Mouse (Mus musculus): ENCODE data around the gene Serpinb6b. TPM values are rescaled to one million over a fixed set of nuclear protein-coding genes. Genes with fewer than 3 reads are reported as not detected.

Gene Serpinb6b
- polyA plus RNA-seq, 1 experiment = 1.4 TPM

DNA sequence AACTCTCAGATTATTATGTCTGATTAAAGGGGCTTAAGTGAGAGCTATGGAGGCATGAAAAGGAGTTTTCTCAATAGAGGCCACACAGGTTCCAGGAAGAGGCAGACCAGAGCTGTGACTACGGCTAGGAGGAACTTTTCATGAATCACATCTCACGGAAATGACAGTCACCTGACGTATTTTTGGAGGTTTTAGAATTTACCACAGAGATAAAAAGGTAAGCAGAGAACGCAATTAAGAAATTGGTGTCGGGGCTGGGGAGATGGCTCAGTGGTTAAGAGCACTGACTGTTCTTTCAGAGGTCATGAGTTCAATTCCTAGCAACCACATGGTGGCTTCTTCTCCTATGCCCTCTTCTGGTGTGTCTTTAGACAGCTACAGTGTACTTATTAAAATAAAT, 36.3 kb downstream of the Serpinb6b start:
- Histone ChIP-seq H3K4me2 (ENCODE audit: low read depth) (no peak overlapping the region), H3K36me3 (ENCODE audit: control insufficient read depth, insufficient read depth) (no peaks in the 10 kb centered on the region), H3K79me2 (ENCODE audit: control insufficient read depth, insufficient read depth) (no peaks in the 10 kb centered on the region), H3K27me3 (ENCODE audit: control insufficient read depth, insufficient read depth, insufficient read length) (no peaks in the 10 kb centered on the region), H3K4me3 (no peak overlapping the region), H3ac (ENCODE audit: control insufficient read depth, insufficient read length) (no peak overlapping the region)
- TF ChIP-seq CEBPB (IDR thresholded peaks at IDR 0.05; ENCODE audit: insufficient read depth, poor library complexity, severe bottlenecking) (no peak), E2F4 (IDR thresholded peaks at IDR 0.05; ENCODE audit: insufficient read depth) (no peak), USF1 (IDR thresholded peaks at IDR 0.05; ENCODE audit: low read depth) (no peak), TCF3 (IDR thresholded peaks at IDR 0.05; ENCODE audit: insufficient read length, low read depth) (no peak), POLR2A (IDR thresholded peaks at IDR 0.05; ENCODE audit: insufficient read length, low read depth) (no peak)

DNA sequence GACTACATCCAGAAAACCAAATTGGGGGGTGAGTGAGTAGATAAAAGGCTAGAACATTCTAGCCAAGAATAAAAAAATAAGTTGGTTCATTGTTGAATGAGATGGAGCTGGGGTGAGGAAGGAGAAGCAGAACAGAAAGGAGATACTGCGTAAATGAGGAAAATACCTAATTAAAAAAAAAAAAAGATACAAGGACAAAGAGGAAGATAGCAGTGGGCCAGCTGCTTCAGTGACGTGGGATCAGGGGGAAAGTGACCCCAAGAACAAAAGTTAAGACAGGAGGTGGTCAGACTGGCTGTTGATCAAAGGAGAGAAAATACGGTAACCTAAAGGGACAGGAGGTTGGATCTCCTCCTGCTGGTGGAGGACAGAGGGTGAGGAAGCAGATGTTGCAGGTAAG, 37.9 kb downstream of the Serpinb6b start, which contains the start of gene Serpinb9:
TSS of gene Serpinb9 (plus strand) at position 301 of the 400 bp plus-strand sequence.
- Histone ChIP-seq H3K36me3 (ENCODE audit: control insufficient read depth, insufficient read depth) (no peaks in the 10 kb centered on the region), H3K27me3 (ENCODE audit: control insufficient read depth, insufficient read depth, insufficient read length) (no peaks in the 10 kb centered on the region), H3ac (ENCODE audit: control insufficient read depth, insufficient read length) (no peak within 1 kb of the TSS), H3K79me2 (ENCODE audit: control insufficient read depth, insufficient read depth) (no peaks in the 10 kb centered on the region), H3K4me3 (peak within 1 kb of the TSS; percentile 24), H3K4me2 (ENCODE audit: low read depth) (peak within 1 kb of the TSS; percentile 90)
- TF ChIP-seq TCF3 (IDR thresholded peaks at IDR 0.05; ENCODE audit: insufficient read length, low read depth) (no peak), MAX (IDR thresholded peaks at IDR 0.05; ENCODE audit: low read depth) (no peak), REST (IDR thresholded peaks at IDR 0.05; ENCODE audit: insufficient read depth, insufficient read length) (no peak), MYOD1 (IDR thresholded peaks at IDR 0.05; ENCODE audit: control insufficient read depth in 1 of 3, insufficient read length in 2 of 3, low read depth in 2 of 3) (no peak), TCF12 (IDR thresholded peaks at IDR 0.05; ENCODE audit: insufficient read depth, poor library complexity, severe bottlenecking) (no peak), CEBPB (IDR thresholded peaks at IDR 0.05; ENCODE audit: insufficient read depth, poor library complexity, severe bottlenecking) (no peak), POLR2AphosphoS2 (IDR thresholded peaks at IDR 0.05; ENCODE audit: insufficient read length, low read depth) (no peak), USF1 (IDR thresholded peaks at IDR 0.05; ENCODE audit: low read depth) (no peak)

DNA sequence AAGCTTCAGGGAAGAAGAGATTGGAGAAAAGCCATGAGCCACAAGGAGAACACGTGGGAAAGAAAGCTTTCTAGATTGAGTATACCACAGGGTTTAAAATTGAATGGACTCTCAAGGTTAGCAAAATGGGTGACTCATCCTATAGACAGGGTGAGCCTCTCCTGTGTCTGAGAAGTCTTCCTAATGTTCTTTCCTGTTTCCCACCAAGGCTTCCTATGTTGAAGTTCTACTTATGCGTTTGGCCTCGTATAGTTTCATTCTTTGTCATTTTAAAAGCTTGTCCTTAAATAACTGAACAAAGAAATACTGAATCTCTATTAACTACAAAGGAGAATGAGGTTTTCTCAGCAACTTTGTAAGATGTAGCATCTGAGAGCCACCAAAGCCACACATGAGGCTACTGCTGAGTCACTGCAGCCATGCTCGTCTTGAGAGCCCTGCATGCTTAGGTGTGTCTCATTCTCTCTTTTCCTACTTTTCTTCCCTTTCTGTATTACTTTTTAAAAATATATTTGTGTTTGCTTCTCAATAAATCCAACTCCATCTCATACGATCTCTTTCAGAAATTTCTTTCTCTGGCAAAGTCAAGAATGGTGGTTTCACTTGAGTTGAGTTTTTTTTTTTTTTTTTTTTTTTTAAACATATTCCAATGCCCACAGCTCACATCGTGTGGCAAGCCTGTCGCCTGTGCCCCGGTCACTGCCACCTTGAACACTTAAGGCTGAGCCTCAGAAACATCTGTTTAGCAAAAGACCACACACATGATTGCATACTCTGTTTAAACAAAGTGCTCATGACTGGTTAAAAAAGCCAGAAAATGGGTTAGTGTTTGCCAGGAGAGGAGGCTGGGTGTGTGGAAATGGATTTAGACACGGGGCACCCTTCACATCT, 38.8 kb downstream of the Serpinb6b start:
- peak overlapping the region; percentile 24 for H3K4me3 ChIP-seq
- H3K4me2 ChIP-seq (ENCODE audit: low read depth) = peak overlapping the region; percentile 90
- no peaks in the 10 kb centered on the region for H3K79me2 ChIP-seq (ENCODE audit: control insufficient read depth, insufficient read depth)
- H3K36me3 ChIP-seq (ENCODE audit: control insufficient read depth, insufficient read depth) = peaks cover 1% of the 10 kb centered on the region
- H3ac ChIP-seq (ENCODE audit: control insufficient read depth, insufficient read length) = no peak overlapping the region
- TF ChIP-seq MYOG (IDR thresholded peaks at IDR 0.05; ENCODE audit: control insufficient read depth in 1 of 3, insufficient read depth in 1 of 3, insufficient read length in 2 of 3, low read depth in 2 of 3) (no peak), MAX (IDR thresholded peaks at IDR 0.05; ENCODE audit: low read depth) (no peak), TCF3 (IDR thresholded peaks at IDR 0.05; ENCODE audit: insufficient read length, low read depth) (no peak), REST (IDR thresholded peaks at IDR 0.05; ENCODE audit: insufficient read depth, insufficient read length) (no peak), TCF12 (IDR thresholded peaks at IDR 0.05; ENCODE audit: insufficient read depth, poor library complexity, severe bottlenecking) (no peak), CEBPB (IDR thresholded peaks at IDR 0.05; ENCODE audit: insufficient read depth, poor library complexity, severe bottlenecking) (no peak), POLR2A (IDR thresholded peaks at IDR 0.05; ENCODE audit: insufficient read length, low read depth) (no peak)
- H3K27me3 ChIP-seq (ENCODE audit: control insufficient read depth, insufficient read depth, insufficient read length) = no peaks in the 10 kb centered on the region

DNA sequence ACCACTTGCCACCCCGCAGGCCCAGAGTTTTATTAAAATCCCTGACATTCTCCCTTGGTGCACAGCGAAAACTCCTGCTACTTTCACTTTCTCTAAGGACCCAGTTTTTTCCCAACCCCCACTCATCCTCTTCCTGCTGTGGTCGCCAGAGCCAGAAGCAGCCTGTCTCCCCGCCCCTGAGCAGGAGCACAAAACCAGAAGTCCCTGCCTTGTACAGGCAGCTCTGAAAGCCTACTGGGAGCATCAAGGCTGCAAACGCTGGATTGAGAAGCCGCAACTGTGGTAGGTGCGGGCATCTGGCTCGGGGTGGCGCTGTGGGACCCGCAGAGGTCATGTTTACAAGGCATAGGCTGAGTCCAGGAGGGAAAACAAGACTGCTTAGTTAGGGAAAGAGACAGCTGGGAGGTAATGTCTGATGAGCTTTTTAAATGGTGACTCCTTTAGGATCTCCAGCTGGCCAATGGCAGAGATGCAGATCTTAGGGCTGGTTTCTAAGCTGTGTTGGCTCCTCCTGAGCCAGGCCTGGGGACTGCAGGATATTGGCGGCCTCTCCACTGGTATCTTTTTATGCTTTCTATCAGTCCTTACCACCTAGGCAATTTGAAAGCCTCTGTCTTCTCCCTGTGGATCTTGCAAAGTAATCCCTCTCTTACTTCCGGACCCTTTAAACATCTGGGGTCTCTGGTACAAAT, 39.6 kb downstream of the Serpinb6b start:
- Histone ChIP-seq H3ac (ENCODE audit: control insufficient read depth, insufficient read length) (no peak overlapping the region), H3K79me2 (ENCODE audit: control insufficient read depth, insufficient read depth) (no peaks in the 10 kb centered on the region), H3K27me3 (ENCODE audit: control insufficient read depth, insufficient read depth, insufficient read length) (no peaks in the 10 kb centered on the region), H3K36me3 (ENCODE audit: control insufficient read depth, insufficient read depth) (peaks cover 9% of the 10 kb centered on the region), H3K4me2 (ENCODE audit: low read depth) (peak overlapping the region; percentile 90), H3K4me3 (peak overlapping the region; percentile 24)
- no peak for TF ChIP-seq E2F4 (IDR thresholded peaks at IDR 0.05; ENCODE audit: insufficient read depth)
- TF ChIP-seq CEBPB (IDR thresholded peaks at IDR 0.05; ENCODE audit: insufficient read depth, poor library complexity, severe bottlenecking) = no peak
- TF ChIP-seq MYOD1 (IDR thresholded peaks at IDR 0.05; ENCODE audit: control insufficient read depth in 1 of 3, insufficient read length in 2 of 3, low read depth in 2 of 3) = peak in 2 of 3 experiments; percentile 27 to 31
- TF ChIP-seq USF1 (IDR thresholded peaks at IDR 0.05; ENCODE audit: low read depth) = no peak
- no peak for TF ChIP-seq MAX (IDR thresholded peaks at IDR 0.05; ENCODE audit: low read depth)
- peak; percentile 13 for TF ChIP-seq POLR2AphosphoS2 (IDR thresholded peaks at IDR 0.05; ENCODE audit: insufficient read length, low read depth)
- TF ChIP-seq MYOG (IDR thresholded peaks at IDR 0.05; ENCODE audit: control insufficient read depth in 1 of 3, insufficient read depth in 1 of 3, insufficient read length in 2 of 3, low read depth in 2 of 3) = peak in 1 of 3 experiments; percentile 52

DNA sequence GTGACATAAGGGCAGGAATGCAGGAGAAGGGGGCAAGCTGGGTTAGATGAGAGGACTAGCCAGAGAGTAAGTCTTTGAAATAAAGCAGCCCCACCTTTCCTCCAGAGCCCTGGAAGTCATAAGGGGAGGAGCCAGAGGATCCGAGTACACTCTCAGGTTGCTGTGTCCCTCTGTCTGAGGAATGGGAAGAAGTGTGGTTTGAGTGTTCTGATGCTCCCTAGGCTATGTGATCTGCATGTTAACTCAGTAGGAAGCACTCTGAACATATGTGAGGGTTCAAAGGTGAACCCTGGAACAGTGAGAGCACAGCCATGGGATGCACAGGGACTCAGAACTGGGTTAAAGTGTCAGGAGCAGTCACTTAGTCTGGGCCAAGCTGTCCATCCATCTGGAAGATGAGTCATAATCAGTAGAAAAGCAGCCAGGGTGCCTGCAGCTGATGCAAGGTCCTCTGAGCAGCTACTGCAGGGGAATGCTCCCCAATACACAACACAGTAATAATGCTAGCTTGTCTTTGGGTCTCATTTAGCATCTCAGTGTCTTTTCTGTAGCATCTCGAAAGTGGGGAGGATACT, 40.6 kb downstream of the Serpinb6b start:
- H3K4me2 ChIP-seq (ENCODE audit: low read depth) = peak overlapping the region; percentile 90
- peaks cover 9% of the 10 kb centered on the region for H3K36me3 ChIP-seq (ENCODE audit: control insufficient read depth, insufficient read depth)
- TF ChIP-seq MYOD1 (IDR thresholded peaks at IDR 0.05; ENCODE audit: control insufficient read depth in 1 of 3, insufficient read length in 2 of 3, low read depth in 2 of 3) (no peak), POLR2AphosphoS2 (IDR thresholded peaks at IDR 0.05; ENCODE audit: insufficient read length, low read depth) (no peak), REST (IDR thresholded peaks at IDR 0.05; ENCODE audit: insufficient read depth, insufficient read length) (no peak), CEBPB (IDR thresholded peaks at IDR 0.05; ENCODE audit: insufficient read depth, poor library complexity, severe bottlenecking) (0 out of 2 replicates have a peak, but pooled peaks have one; percentile 46), TCF3 (IDR thresholded peaks at IDR 0.05; ENCODE audit: insufficient read length, low read depth) (no peak), MAX (IDR thresholded peaks at IDR 0.05; ENCODE audit: low read depth) (no peak)
- peak overlapping the region; percentile 24 for H3K4me3 ChIP-seq
- no peaks in the 10 kb centered on the region for H3K79me2 ChIP-seq (ENCODE audit: control insufficient read depth, insufficient read depth)
- no peak overlapping the region for H3ac ChIP-seq (ENCODE audit: control insufficient read depth, insufficient read length)
- H3K27me3 ChIP-seq (ENCODE audit: control insufficient read depth, insufficient read depth, insufficient read length) = no peaks in the 10 kb centered on the region

Measured in myocyte (in vitro differentiated cells).